Mouse (Mus musculus) spleen, adult 2 months (tissue): ENCODE data around the gene Bmpr1b. TPM values are rescaled to one million over a fixed set of nuclear protein-coding genes. Genes with fewer than 3 reads are reported as not detected.

Source experiments
- DNase-seq, 2 experiments: peaks; one replicate each; pipeline versions ENCODE4 v3.0.0 to v3.0.0-alpha.2; 2012 to 2021; ENCODE audit warnings: low spot score in 2 of 2, low read depth in 1 of 2
- H3K27ac ChIP-seq: fragments of 200-500 bp; 2 replicates; pipeline ENCODE4 v1.5.1; 2012; ENCODE audit warnings: low read length, inconsistent platforms; ENCODE audit not compliant: insufficient read depth
- H3K27me3 ChIP-seq: fragments of 200-500 bp; 2 replicates; pipeline ENCODE4 v1.6.1; 2012; ENCODE audit warnings: mild to moderate bottlenecking, moderate library complexity, low read length, inconsistent platforms; ENCODE audit not compliant: control insufficient read depth, insufficient read depth
- H3K36me3 ChIP-seq: fragments of 200-500 bp; 2 replicates; pipeline ENCODE4 v1.6.1; 2012; ENCODE audit warnings: mild to moderate bottlenecking, low read length, inconsistent platforms; ENCODE audit not compliant: control insufficient read depth, insufficient read depth
- H3K4me1 ChIP-seq: fragments of 200-500 bp; 2 replicates; pipeline ENCODE4 v1.6.1; 2011; ENCODE audit warnings: inconsistent platforms; ENCODE audit not compliant: control insufficient read depth, insufficient read depth, insufficient read length
- H3K4me3 ChIP-seq: fragments of 200-500 bp; 2 replicates; pipeline ENCODE4 v1.5.1; 2011; ENCODE audit warnings: mild to moderate bottlenecking, inconsistent platforms; ENCODE audit not compliant: insufficient read depth, insufficient read length; ENCODE audit errors: extremely low read depth
- CTCF ChIP-seq: fragments of 200-500 bp; IDR thresholded peaks from 2 replicates; pipeline ENCODE4 v1.5.1; 2011; ENCODE audit warnings: mild to moderate bottlenecking, inconsistent platforms; ENCODE audit not compliant: insufficient read depth, insufficient read length, insufficient replicate concordance; ENCODE audit errors: extremely low read depth
- POLR2A ChIP-seq: fragments of 200-500 bp; IDR thresholded peaks from 2 replicates; pipeline ENCODE4 v1.6.1; 2011; ENCODE audit warnings: low read depth, low read length, inconsistent platforms
- WGBS: fragments of 180-500 bp; shearing (Covaris S2); methylation state at CpG from one replicate; pipeline ENCODE4 v1.1.7; 2018; 5-methylcytosine and 5-hydroxymethylcytosine counted together
- polyA plus RNA-seq: library from polyadenylated mRNA; depleted of rRNA; stranded (reverse); fragments of >200 nt; gene quantifications from 2 replicates; pipeline ENCODE4 v1.2.3, GENCODE M21; 2012

The Bmpr1b gene
- polyA plus RNA-seq, 1 experiment = 0.06 TPM

DNA sequence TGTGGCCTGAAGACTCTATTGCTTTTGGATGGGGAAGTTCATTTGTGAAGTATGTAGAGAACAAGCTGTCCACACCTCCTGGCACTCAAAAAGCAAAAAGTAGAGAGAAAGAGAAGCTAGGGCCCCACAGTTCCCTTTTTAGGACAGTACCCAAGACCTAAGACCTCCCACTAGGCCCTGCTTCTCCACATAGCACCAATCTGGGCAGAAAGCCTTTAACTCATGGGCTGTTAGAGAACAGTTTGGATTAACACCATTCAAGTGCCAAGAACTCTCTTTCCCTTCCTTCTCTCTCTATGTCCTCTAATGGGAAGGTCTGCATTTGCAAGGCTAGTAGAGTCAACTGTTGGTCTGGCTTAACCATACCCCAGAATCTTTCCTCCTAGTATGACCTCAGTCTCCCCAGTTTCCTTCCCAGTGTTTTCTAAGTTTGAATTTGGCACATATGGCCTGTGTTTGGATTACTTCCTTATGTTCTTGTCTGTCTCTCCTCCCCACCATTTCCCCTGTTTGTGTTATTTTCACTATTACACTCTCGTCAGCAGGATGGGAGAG, 102.4 kb downstream of the Bmpr1b start:
- Histone ChIP-seq H3K4me3 (no peak overlapping the region), H3K27ac (no peak overlapping the region), H3K36me3 (no peaks in the 10 kb centered on the region), H3K27me3 (no peaks in the 10 kb centered on the region), H3K4me1 (no peaks in the 10 kb centered on the region)
- 74% methylated on average over 1 of the region's 1 CpGs for WGBS
- DNase-seq = no peak
- no peak for TF ChIP-seq POLR2A
- no peak for TF ChIP-seq CTCF

DNA sequence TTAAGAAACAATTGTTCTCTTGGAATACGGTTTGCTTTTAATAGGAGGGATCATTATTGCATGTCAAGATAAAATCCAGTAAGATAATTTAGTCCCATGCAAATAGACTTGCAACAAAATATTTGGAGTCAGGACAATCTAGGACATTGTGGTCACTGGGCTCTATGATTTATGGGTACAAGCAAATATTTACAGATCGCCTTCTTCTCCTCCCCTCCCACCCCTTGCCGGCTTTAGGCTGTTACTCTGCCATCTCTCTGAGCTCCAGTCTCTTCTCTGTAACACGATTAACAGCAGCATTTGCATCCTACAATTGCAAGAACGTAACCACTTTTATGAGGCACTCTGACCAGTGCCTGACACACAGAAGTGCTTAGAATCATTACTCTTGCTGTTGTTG, 104.1 kb downstream of the Bmpr1b start:
- no peak for DNase-seq
- H3K27ac ChIP-seq = no peak overlapping the region
- 81% methylated on average over 5 of the region's 5 CpGs for WGBS
- no peaks in the 10 kb centered on the region for H3K36me3 ChIP-seq
- no peaks in the 10 kb centered on the region for H3K27me3 ChIP-seq
- H3K4me3 ChIP-seq = no peak overlapping the region
- TF ChIP-seq POLR2A (no peak), CTCF (no peak)
- no peaks in the 10 kb centered on the region for H3K4me1 ChIP-seq

DNA sequence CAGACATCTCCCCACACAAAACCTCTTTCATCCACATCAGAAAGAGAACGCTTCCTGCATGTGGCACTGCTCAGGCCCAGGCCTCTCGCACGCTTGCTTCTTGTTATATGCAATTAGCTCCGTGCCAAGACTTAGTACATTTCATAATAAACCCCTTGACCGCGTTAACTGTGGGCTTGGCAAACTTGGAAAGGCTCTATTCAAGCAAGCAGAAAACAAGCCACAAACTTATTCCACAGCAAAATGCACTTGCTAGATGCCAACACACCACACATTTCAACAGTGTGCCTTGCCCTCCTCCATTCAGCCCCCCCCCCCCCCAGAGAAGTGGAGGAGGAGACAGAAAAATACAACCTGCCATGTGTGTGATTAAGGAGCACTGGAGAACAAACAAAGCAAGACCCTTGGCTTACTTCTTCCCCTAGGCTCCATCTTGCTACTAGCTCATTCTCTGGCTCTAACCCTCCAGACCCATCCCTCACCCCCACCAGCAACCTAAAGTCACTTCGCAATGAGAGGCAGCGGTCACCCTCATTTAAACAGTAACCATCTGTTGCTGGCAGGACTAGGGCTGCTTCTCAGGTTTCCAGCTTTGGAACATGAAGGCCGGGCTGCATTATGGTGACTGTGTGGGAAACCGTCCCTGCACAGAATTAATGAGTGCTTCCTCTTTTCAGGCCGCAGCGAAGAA, 105.5 kb downstream of the Bmpr1b start:
- Histone ChIP-seq H3K36me3 (no peaks in the 10 kb centered on the region), H3K27me3 (no peaks in the 10 kb centered on the region), H3K4me3 (no peak overlapping the region), H3K4me1 (no peaks in the 10 kb centered on the region), H3K27ac (no peak overlapping the region)
- WGBS = 67% methylated on average over 12 of the region's 12 CpGs
- DNase-seq = no peak
- TF ChIP-seq CTCF = no peak
- no peak for TF ChIP-seq POLR2A

DNA sequence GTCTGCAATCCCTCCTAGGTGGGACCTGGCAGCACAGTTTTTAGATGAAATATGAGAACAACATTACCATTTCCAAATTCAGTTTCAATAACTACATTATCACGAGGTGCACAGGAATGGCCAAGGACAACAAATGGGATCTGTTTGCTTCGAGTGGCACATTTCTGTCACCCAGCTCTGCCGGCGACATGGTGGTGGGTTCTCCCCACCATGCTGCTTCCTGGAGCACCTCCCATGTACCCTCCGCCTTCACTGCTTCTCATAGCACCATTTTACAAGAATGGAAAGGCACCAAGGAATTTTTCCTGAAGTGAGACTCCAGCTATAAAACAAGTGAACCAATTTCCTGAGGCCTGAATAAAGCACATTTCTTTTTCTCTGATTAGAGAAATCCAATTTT, 108.0 kb downstream of the Bmpr1b start:
- WGBS = 89% methylated on average over 5 of the region's 5 CpGs
- no peak for DNase-seq
- TF ChIP-seq CTCF (no peak), POLR2A (no peak)

DNA sequence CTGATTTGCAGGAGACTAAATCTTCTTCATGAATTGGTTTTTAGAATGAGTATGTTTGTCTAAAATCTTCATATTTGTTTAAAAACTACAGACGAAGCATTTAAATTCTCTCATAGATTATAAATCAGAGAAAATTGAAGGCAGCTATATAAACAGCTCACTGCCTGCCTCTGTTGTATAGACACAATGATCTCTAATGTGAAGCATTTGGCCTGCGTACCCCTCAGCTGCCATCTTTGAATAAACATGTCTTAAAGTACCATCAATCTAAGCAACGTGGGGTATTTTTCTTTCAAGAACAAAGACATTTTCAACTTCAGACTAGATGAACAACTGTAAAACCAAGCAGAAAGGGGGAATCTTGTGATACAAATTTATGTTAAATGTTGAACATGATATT, 109.3 kb downstream of the Bmpr1b start:
- 86% methylated on average over 3 of the region's 3 CpGs for WGBS
- Histone ChIP-seq H3K4me3 (no peak overlapping the region), H3K27ac (no peak overlapping the region), H3K4me1 (no peaks in the 10 kb centered on the region), H3K27me3 (no peaks in the 10 kb centered on the region), H3K36me3 (no peaks in the 10 kb centered on the region)
- TF ChIP-seq CTCF (no peak), POLR2A (no peak)
- no peak for DNase-seq

More for the DNA sequence above, 108.0 kb downstream of the Bmpr1b start:
- no peaks in the 10 kb centered on the region for H3K36me3 ChIP-seq
- no peak overlapping the region for H3K27ac ChIP-seq
- no peak overlapping the region for H3K4me3 ChIP-seq
- no peaks in the 10 kb centered on the region for H3K4me1 ChIP-seq
- H3K27me3 ChIP-seq = no peaks in the 10 kb centered on the region

DNA sequence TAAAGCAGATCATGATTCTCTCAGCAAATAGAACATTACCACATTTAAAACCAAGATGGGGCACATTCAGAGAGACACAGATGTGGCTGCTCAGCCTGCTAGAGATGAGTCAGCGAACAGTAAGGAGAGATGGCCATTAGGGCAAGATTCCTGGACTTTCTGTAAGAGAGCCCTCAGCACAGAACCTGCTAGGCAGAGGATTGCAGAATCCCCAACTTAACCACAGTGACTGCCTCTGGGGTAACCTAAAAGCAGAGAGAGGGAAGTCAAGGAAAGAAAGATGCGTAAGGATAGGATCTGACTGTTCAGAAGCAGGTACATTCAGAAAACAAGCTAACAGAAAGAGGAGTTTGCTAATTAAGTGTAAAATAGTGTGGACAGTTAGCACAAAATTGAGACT, 118.5 kb downstream of the Bmpr1b start:
- Histone ChIP-seq H3K27me3 (no peaks in the 10 kb centered on the region), H3K4me3 (no peak overlapping the region), H3K4me1 (no peaks in the 10 kb centered on the region), H3K36me3 (no peaks in the 10 kb centered on the region), H3K27ac (no peak overlapping the region)
- no peak for DNase-seq
- 88% methylated on average over 2 of the region's 2 CpGs for WGBS
- TF ChIP-seq POLR2A (no peak), CTCF (no peak)

DNA sequence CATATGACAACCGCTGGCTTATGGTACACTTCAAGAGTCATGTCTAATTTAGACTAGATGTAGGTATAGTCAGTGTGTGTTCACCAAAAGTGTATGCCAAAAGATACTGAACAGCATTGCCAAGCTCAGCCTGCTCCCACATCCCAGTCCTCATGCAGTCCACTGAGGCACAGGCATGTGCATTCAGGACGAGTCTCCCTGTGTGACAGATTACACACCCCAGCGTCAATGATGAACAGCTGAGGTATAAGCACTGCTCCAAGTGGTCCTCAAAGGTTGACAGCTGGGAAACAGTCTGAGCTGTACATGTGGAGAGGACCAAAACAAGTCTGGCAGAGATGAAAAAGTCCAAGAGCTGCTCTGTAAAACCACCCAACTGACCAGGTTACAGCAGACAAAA, 119.6 kb downstream of the Bmpr1b start:
- WGBS = 91% methylated on average over 3 of the region's 3 CpGs

DNA sequence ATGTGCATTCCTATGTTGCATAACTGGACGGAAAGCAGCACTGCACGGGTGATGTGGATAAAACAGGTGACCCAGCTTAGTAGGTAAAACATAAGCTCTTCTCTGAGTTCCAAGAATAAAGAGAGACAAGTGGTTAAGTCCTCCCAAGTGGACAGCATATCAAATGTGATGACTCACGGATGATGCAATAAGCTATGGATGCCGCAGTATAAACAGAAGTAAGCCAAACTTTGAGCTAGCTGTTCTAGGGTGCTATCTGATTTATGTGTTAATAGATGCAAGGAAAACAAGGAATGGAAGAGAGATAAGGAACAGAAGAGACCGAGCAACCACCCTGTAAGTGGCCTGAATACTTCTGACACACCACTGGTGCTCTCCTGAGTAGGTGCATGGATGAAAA, 120.1 kb downstream of the Bmpr1b start:
- TF ChIP-seq POLR2A (no peak), CTCF (no peak)
- no peak overlapping the region for H3K4me3 ChIP-seq
- no peaks in the 10 kb centered on the region for H3K27me3 ChIP-seq
- WGBS = 90% methylated on average over 5 of the region's 5 CpGs
- no peaks in the 10 kb centered on the region for H3K4me1 ChIP-seq
- no peak overlapping the region for H3K27ac ChIP-seq
- no peaks in the 10 kb centered on the region for H3K36me3 ChIP-seq
- no peak for DNase-seq

More for the DNA sequence above, 119.6 kb downstream of the Bmpr1b start:
- Histone ChIP-seq H3K4me3 (no peak overlapping the region), H3K27ac (no peak overlapping the region), H3K36me3 (no peaks in the 10 kb centered on the region), H3K27me3 (no peaks in the 10 kb centered on the region), H3K4me1 (no peaks in the 10 kb centered on the region)
- DNase-seq = no peak
- TF ChIP-seq CTCF = no peak
- TF ChIP-seq POLR2A = no peak
